Mouse (Mus musculus) liver, embryonic 14.5 days (tissue): ENCODE measurements at regions not wholly inside any gene's neighbourhood (a gene's known extent, or its start where the extent isn't known, plus 50 kb on each side); places are given as distances from the start of the nearest gene placed in this dataset.

ENCODE experiments used
- ATAC-seq: fragments of 200-750 bp; cut with Nextera tagmentation; 2 replicates; pipeline ENCODE4 v1.8.0; 2017; ENCODE audit warnings: moderate number of reproducible peaks, mild to moderate bottlenecking, moderate library complexity; ENCODE audit not compliant: insufficient read depth
- DNase-seq, 3 experiments: peaks; one replicate each; pipeline ENCODE4 v3.0.0-alpha.2; 2012 to 2013; ENCODE audit warnings: low read depth in 3 of 3, low spot score in 3 of 3
- H3K27ac ChIP-seq: fragments of 300-500 bp; sonication (generic); 2 replicates; pipeline ENCODE4 v1.5.1; 2014; ENCODE audit warnings: moderate library complexity, mild to moderate bottlenecking, control low read depth, inconsistent platforms
- H3K27me3 ChIP-seq: fragments of 300-500 bp; sonication (generic); 2 replicates; pipeline ENCODE4 v1.6.1; 2014; ENCODE audit warnings: mild to moderate bottlenecking, low read length, moderate library complexity; ENCODE audit not compliant: control insufficient read depth, insufficient read depth
- H3K36me3 ChIP-seq: fragments of 300-500 bp; sonication (generic); replicated peaks from 2 replicates; pipeline ENCODE4 v1.6.1; 2014; ENCODE audit warnings: low read depth; ENCODE audit not compliant: control insufficient read depth, insufficient read depth
- H3K4me1 ChIP-seq, 2 experiments: fragments of 200-500 bp in 1 of 2; fragments of 300-500 bp in 1 of 2; sonication (generic) in 1 of 2; replicated peaks; 2 replicates each; pipeline ENCODE4 v1.6.1; 2012 to 2014; ENCODE audit warnings: antibody characterized with exemption in 1 of 2, inconsistent platforms in 1 of 2, low read length in 1 of 2; ENCODE audit not compliant: control insufficient read depth in 2 of 2, insufficient read depth in 2 of 2
- H3K4me2 ChIP-seq: fragments of 300-500 bp; sonication (generic); 2 replicates; pipeline ENCODE4 v1.6.1; 2014; ENCODE audit warnings: low read depth, mild to moderate bottlenecking, control low read depth, moderate library complexity
- H3K4me3 ChIP-seq, 2 experiments: fragments of 200-500 bp in 1 of 2; fragments of 300-500 bp in 1 of 2; sonication (generic) in 1 of 2; 2 replicates each; pipeline ENCODE4 v1.5.1; 2012 to 2014; ENCODE audit warnings: low read depth in 2 of 2, low read length in 2 of 2, mild to moderate bottlenecking in 2 of 2, control low read depth in 1 of 2, inconsistent platforms in 1 of 2, moderate library complexity in 1 of 2; ENCODE audit not compliant: insufficient read depth in 1 of 2
- H3K9ac ChIP-seq: fragments of 300-500 bp; sonication (generic); replicated peaks from 2 replicates; pipeline ENCODE4 v1.6.1; 2014; ENCODE audit warnings: mild to moderate bottlenecking, control low read depth, moderate library complexity
- H3K9me3 ChIP-seq: fragments of 300-500 bp; sonication (generic); 2 replicates; pipeline ENCODE4 v1.6.1; 2016; ENCODE audit warnings: low read length, mixed read lengths; ENCODE audit not compliant: control insufficient read depth
- CTCF ChIP-seq: IDR thresholded peaks from 2 replicates; pipeline ENCODE4 v1.5.1; 2016; ENCODE audit warnings: antibody characterized with exemption, low read depth, control low read depth
- EP300 ChIP-seq: IDR thresholded peaks from 2 replicates; pipeline ENCODE4 v1.6.1; 2016; ENCODE audit warnings: antibody characterized with exemption, low read depth
- WGBS: fragments of 180-500 bp; shearing (Covaris S2); extraction: QIAGEN DNeasy Blood & Tissue Kit; methylation state at CpG from one replicate; pipeline ENCODE4 v1.1.7; 2014; ENCODE audit not compliant: insufficient replicate concordance; 5-methylcytosine and 5-hydroxymethylcytosine counted together

GRCm38 (mm10) chr3:39424778-39425642, 538.3 kb downstream of the Fat4 start:
- Histone ChIP-seq H3K4me1 (no peaks in the 10 kb centered on the region), H3K4me2 (no peak overlapping the region), H3K4me3 (no peak overlapping the region), H3K27ac (no peak overlapping the region), H3K9me3 (no peaks in the 10 kb centered on the region), H3K36me3 (no peaks in the 10 kb centered on the region), H3K9ac (no peak overlapping the region), H3K27me3 (no peaks in the 10 kb centered on the region)
- ATAC-seq (no peak), DNase-seq (no peak)
- TF ChIP-seq CTCF (no peak), EP300 (no peak)
- 59% methylated on average over 5 of the region's 5 CpGs for WGBS

- no peaks in the 10 kb centered on the region for H3K27me3 ChIP-seq
- no peak overlapping the region for H3K4me3 ChIP-seq
- 37% methylated on average over 2 of the region's 2 CpGs for WGBS
- H3K9ac ChIP-seq, result no peak overlapping the region
- no peak for ATAC-seq
- no peak for DNase-seq
- H3K27ac ChIP-seq, result no peak overlapping the region
- H3K4me1 ChIP-seq, result no peaks in the 10 kb centered on the region
- H3K9me3 ChIP-seq, result no peaks in the 10 kb centered on the region
- TF ChIP-seq EP300 (no peak), CTCF (no peak)
- H3K4me2 ChIP-seq, result no peak overlapping the region
- no peaks in the 10 kb centered on the region for H3K36me3 ChIP-seq
Measured at GRCm38 (mm10) chr3:39425643-39426016, 538.9 kb downstream of the Fat4 start.

DNA sequence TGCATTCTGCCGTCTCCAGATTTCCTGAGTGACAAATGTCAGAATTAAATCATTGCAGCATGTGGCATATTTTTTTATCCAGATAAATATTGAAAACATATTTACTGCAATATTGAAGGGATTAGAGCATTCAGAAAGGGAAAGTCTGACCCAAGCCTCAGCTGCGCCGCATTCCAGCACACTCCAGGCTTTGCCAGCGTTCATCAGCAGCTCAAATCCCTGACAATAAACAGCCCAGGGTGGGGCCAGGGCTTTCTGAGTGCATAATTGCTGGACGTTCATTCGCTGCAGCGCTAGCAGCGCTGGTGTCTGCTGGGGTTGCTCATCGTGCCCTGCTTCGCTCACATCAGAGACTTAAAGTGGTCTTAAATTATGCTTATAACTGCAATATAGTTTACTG, 556.6 kb downstream of the Fat4 start:
- Histone ChIP-seq H3K27me3 (no peaks in the 10 kb centered on the region), H3K9me3 (no peaks in the 10 kb centered on the region), H3K4me2 (no peak overlapping the region), H3K4me1 (no peaks in the 10 kb centered on the region), H3K27ac (no peak overlapping the region), H3K36me3 (no peaks in the 10 kb centered on the region), H3K9ac (no peak overlapping the region), H3K4me3 (no peak overlapping the region)
- TF ChIP-seq CTCF, result no peak
- no peak for TF ChIP-seq EP300
- ATAC-seq, result no peak
- WGBS, result 73% methylated on average over 10 of the region's 10 CpGs
- no peak for DNase-seq

DNA sequence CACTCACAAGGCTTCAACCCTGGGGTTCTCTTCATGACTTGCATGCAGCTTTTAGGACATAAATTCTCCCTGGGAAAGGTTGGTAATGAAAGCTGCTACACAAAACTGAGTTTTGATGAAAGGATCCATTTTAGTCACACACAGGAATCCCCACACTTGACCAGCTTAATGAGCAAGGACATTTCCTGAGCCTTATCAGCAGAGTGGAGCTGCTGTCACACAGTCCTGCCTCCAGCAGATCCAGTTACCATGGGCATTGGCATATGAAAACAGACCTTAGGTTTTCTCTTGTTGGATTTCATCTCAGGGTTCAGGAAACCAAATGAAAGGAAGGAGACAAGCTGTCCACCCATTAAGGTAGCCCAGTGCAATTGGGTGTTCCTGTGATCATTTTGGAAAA, 568.9 kb downstream of the Fat4 start:
- no peaks in the 10 kb centered on the region for H3K9me3 ChIP-seq
- no peaks in the 10 kb centered on the region for H3K4me1 ChIP-seq
- no peak overlapping the region for H3K9ac ChIP-seq
- TF ChIP-seq EP300 (no peak), CTCF (no peak)
- no peak overlapping the region for H3K27ac ChIP-seq
- H3K27me3 ChIP-seq, result no peaks in the 10 kb centered on the region
- DNase-seq (no peak), ATAC-seq (no peak)
- no peak overlapping the region for H3K4me3 ChIP-seq
- no peak overlapping the region for H3K4me2 ChIP-seq
- H3K36me3 ChIP-seq, result no peaks in the 10 kb centered on the region

GRCm38 (mm10) chr3:39460183-39460888, 573.6 kb downstream of the Fat4 start:
- H3K9me3 ChIP-seq, result no peaks in the 10 kb centered on the region
- no peak overlapping the region for H3K4me3 ChIP-seq
- H3K36me3 ChIP-seq, result no peaks in the 10 kb centered on the region
- H3K27me3 ChIP-seq, result no peaks in the 10 kb centered on the region
- WGBS, result 68% methylated on average over 14 of the region's 14 CpGs
- H3K4me2 ChIP-seq, result no peak overlapping the region
- TF ChIP-seq CTCF (no peak), EP300 (no peak)
- DNase-seq, result no peak
- H3K27ac ChIP-seq, result no peak overlapping the region
- no peak overlapping the region for H3K9ac ChIP-seq
- no peaks in the 10 kb centered on the region for H3K4me1 ChIP-seq
- ATAC-seq, result no peak
